Mouse (Mus musculus) heart, postnatal 25 days (tissue): Measurements from ENCODE around the gene Arhgap15. TPM values are rescaled to one million over a fixed set of nuclear protein-coding genes. Genes with fewer than 3 reads are reported as not detected.

Experiments used
- DNase-seq: peaks from one replicate; pipeline ENCODE4 v3.0.0; 2022; ENCODE audit warnings: low spot score
- intact Hi-C: fragments of 180-260 bp; cut with DNase I; formaldehyde crosslinking; loops from one replicate; pipeline ENCODE4 v1.15.1; 2025
- total RNA-seq, 2 experiments: library from RNA; stranded (reverse); gene quantifications; 2 replicates each; pipeline ENCODE4 v1.2.3; 2021

The Arhgap15 gene
- total RNA-seq, 2 experiments from 2014 or later: 0.42 to 0.92 TPM

DNA sequence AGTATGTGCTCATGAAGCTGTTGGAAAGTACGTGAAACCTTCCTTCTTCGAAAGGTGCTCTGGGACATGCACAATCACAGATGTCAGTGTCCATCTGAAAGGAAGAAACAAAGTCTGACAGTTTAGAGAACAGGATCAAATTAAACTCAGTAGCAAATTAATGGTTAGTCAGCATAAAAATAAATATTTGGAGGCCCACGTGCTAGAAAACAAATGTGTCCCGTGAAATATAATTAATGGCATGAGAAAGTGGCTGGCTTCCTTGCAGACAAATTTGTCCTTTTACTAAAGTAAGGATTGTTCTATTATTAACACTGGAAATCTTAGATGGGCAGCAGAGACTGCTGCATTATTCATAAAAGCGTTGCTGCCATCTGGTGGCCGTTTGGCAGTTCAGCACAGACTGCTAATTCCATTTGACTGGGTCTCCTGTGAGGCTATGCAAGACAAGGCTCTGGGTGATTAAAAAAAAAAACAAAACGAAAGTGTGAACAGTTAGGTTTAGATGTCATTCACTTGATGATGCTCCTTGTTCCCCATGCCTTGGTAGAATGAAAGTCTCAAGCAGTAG lies 153.9 kb downstream of the Arhgap15 start:
- DNase-seq: peak; percentile 13
- intact Hi-C loops: loop anchor here (2.0 to 5.0 kb wide), 3 partner anchors 114 to 230 kb away; no protein-coding TSS in a partner anchor

DNA sequence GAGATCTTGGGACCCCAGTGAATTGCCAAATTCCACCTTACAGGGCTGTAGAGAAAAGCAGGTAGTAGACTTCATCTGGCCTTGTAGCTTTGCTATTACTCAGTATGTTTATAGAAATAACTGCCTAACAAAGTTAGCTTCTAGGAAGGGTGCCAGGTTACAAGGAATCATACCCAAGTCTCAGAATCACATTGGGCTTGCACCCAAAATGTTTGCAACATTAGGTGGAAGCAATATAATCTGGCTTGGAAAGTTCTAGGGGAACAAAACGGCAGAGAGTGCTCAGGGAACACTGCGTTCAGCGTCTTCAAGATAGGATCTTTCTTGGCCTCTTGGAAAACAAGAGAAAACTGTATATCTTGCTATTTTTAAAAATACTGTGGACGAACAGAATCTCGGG lies 158.9 kb downstream of the Arhgap15 start:
- intact Hi-C loops: no loop called here
- no peak for DNase-seq

DNA sequence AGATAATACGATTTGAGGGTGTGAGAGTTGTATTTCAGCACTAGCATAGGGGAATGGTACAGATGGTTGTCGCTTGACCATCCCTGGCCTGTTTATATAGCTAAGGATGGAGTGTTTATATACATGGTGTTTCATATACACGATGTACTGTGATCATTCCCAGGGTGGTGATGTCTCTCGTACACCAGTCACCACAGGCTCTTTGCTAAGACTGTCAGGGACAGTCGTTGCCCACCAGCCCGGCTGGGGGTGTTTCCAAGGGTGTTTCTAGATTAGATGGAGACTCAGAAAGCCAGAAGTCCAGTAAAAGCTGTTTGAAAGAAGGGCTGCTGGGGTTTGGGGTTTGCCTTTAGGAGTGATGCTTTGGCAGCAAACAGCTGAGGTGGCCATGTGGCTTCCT lies 165.5 kb downstream of the Arhgap15 start:
- DNase-seq: no peak
- intact Hi-C loops: no loop called here

DNA sequence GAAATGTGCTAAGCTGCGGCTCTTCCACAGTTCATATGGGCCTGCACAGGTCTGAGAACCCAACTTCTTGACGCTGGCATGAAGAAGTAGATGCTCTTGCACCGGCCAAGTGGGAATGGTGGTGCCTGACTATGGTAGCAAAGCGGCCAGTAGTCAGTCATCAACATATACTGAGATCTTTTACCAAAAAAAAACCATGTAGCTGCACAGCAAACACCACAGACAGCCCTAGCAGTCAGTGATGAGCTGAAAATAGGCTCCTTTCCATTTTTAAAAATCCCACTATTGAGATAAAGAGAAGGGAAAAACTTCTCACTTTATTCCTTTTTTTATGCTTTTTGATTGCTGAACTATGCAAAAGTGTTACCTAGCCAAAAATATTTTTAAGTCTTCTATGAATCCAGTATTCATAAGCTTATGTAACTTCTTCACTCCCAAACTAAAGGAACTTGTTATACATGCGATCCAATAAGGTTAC lies 175.3 kb downstream of the Arhgap15 start:
- intact Hi-C loops: no loop called here
- DNase-seq: no peak

DNA sequence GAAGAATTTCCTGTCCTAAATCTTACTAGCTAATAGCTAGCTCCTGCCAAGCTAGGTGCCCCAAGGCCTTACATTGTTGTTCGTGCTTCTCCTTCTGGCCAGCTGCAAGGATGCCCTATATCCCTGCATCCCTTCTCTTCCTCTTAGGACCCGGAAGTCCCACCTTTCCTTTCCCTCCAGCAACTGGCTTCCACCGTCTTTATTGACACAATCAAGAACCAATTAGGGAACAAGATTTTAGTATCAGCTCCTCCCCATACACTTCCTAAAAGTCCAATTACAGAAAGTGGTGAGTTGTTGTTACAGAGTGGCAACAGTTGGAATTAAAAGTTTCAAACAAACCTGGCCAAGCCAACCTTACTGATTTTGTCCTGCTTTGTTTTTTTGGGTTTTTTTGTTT lies 183.1 kb downstream of the Arhgap15 start:
- DNase-seq: no peak
- intact Hi-C loops: no loop called here

DNA sequence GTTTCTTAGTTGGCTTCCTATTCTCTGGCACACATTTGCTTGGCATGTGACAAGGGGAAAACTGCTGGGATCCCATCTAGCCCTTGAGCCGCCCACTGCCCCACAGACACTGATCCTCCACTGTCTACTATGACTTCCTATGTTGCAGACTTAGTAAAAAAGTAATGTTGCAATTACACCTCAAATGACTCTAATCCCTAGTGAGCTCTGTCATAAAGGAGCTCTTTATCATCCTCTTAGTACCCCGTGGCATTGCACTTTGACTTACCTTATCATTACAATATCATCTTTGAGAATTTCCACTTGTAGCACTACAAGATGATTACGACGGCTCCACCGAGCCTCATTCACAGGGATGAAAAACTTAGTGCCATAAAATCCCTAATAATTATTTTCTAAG lies 190.6 kb downstream of the Arhgap15 start:
- intact Hi-C loops: no loop called here
- no peak for DNase-seq

DNA sequence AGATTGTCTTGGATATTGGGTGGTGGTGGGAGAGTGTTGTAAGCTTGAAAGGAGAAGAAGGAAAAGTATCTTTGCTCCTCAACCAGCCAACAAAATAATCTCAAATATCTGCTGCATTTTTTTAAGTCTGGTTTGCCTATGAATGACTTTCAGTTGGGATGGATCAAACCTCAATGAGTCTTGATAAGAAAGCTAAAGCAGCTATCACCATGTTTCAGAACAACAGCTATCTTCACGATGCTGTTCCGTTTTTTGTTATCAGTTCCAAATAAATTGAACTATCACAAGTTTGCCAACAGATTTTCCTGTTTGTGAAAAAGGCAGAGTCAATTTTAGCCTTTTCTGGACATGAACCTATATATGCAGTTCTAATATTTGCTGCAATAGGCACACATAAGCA lies 197.1 kb downstream of the Arhgap15 start:
- intact Hi-C loops: no loop called here
- DNase-seq: no peak

DNA sequence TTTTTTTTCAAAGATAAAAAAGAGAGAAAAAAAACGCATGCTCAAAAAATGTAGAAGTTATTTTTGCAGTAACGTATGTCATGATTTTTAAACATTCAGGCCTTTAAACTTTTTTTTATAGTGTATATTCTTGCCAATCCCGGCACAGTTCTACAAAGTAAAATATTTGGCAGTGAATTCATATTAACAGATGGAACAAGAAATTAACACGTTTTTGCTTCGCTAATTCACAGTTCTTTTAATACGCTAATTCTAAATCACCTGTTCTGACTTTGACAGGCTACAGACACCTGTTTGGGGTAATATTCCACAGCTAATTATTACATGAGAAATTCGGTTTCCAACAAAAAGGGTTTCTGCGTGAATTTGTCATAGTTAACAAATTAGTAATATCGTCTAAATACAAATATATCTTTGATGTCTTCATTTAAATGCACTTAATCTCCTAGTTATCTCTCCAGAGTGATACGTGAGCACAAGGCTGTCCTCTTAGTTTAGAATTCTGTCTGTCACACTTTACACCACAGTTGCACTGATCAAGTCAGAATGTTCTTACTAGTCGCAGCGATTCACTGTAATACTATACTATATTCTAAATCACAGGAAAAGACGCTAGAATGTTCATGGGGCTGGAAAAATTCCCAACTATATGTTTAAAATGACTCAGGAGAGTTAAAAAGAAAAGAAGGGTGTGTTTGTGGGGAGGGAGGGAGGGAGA lies 201.3 kb downstream of the Arhgap15 start:
- intact Hi-C loops: no loop called here
- no peak for DNase-seq

DNA sequence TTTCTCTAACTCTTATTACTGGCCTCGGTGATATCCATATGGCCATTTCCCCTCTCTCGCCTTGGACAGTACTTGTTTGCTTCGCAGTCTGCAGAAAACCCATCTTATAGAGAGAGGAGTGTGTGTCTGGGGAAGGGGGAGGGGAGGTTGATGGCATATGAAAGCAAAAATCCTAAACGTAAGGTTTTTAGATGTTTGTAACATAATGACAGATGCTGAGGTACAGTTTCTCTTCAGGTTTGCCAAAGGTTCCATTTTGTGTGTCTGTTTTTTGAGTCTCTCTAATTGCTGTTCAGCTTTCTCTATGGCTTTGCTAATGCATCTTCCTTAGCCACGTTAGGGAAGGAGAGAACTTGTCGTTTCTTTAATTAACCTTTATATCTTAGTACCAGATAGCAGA lies 202.1 kb downstream of the Arhgap15 start:
- no peak for DNase-seq
- intact Hi-C loops: no loop called here

DNA sequence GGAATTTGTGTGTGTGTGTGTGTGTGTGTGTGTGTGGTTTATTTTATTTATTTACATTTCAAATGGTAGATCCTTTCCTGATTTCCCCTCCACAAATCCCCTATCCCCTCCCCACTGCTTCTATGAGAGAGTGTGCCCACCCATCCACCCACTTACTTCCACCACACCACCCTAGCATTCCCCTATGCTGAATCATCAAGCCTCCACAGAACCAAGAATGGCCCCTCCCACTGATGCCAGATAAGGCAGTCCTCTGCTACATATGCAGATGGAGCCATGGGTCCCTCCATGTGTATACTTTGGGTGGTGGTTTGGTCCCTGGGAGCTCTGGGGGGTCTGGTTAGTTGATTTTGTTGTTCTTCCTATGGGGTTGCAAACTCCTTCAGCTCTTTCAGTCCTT lies 210.6 kb downstream of the Arhgap15 start:
- intact Hi-C loops: no loop called here
- no peak for DNase-seq

DNA sequence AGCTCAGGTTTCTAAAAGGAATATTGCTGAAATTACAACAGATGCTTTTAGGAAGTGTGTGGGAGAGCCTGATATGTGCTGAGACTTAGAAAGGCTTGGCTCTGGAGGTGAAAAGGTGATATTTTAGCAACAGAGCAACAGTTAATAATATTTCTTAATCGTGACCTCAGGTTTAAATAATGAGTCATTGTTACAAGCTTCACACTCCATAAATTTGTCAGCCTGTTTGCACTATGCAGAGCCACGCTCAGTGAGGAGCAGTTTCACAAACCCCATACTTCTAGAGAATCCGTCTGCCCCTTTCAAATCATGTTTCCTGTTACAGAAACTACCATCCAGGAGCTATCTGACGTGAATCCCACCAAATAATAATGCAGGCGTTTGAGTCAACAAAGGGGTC lies 213.8 kb downstream of the Arhgap15 start:
- DNase-seq: no peak

DNA sequence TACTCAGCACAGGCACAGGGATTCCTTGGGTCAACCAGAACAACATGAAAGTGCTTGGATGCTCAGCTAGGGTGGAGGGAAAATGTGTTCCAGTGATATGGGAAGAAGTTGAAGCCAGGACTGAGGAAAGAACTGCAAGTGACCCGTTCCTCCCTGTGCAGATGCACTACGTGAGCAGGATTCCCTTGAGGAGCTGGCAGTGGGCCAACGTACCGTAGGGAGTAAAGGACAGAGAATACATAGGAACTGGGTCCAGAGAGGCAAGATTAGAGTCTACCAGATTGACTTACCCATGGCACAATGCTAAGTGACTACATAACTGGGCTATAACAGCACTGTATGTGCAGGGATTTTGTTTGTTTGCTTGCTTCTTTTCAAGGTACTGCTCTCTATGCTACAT lies 220.0 kb downstream of the Arhgap15 start:
- intact Hi-C loops: no loop called here
- no peak for DNase-seq

More for the DNA sequence above, 213.8 kb downstream of the Arhgap15 start:
- intact Hi-C loops: no loop called here

DNA sequence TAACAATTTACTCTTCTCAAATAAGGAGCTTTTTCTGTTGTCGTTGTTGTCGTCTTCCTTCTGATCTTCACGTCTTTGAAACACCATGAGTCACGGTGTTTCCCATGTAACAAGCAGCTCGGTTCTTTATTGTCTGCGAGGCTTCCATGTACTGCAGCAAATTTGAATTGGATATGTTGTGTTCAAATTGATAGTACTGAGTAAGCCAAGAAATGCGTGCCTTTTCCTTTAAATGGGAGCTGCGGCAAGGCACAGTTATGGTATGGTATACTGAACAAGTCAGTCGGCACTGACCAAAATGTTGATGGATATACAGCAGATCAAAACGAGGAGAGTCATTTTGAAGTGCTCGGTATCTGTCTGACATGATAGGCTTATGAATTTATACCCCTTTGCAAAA lies 229.1 kb downstream of the Arhgap15 start:
- no peak for DNase-seq
- intact Hi-C loops: no loop called here

DNA sequence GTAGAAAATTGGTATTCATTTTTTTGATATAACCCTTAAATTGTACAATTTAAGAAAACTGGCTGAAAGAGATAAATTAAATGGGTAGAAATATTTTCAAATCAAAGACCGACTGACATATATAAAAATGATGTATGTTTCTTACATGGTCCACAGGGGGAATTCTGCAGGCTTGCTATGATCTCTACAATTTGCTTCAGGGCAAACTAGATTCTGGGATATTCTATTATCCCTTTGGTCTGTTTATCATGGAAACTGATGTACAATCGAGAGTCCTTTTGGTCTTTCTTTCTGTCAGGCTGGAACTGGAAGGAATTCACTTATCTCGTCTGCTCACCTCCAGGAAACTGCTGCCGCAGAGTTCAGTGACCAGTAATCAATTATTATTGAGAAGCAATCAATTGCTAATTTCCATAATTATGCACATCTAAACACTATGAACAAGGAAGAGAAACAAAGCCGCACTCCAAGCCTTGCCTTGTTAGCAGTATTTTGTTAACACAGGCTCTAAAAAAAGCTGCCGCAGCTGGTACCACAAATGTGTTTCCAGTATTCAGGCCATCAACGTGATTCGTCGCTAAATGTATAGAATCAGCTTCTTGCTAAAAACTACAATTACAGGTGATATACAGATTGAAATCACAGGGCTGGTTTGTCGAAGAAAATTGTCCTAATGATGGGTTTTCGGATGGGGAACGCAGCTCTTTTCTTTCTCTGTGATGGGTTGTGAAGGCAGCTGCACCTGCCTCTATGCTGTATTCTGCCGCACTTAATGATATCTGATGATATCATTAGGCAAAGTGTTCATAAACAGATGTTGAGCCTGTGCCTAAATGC lies 229.8 kb downstream of the Arhgap15 start:
- no peak for DNase-seq
- intact Hi-C loops: no loop called here

DNA sequence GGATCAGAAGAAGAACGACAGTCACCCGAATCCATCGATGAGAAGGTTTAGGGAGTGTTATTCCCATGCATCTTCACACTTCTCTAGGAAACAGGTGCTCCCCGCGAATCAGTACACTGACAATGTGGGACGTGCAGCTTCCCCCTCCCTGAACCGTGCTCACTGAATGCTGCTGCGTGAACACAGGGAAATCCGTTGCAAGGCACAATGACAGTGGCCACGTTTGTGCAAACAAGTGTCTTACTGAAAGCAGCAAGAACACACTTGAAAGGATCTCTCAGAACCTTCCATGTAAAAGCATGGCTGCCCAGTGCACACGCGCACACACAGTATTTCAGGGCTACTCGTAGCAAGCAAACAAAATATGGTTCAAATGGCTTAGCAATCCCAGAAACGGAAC lies 237.4 kb downstream of the Arhgap15 start:
- intact Hi-C loops: no loop called here
- no peak for DNase-seq

DNA sequence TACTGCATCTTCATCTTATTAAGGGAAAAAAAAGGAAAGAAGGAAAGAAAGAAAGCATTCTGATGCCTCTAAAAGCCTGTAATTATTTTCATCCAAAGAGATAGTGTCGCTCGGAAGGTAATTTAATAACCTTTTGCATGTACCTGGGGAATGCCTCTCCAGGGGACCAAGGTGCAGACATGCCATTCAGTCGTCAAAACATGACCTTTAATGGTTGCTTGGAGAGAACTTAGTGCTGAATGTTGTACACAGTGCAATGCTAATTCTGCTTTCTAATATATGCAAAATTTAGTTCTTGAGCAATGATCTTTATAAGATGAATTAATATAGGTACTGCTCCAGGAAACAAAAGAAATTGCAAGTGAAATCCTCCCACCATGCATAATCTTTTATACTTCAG lies 239.3 kb downstream of the Arhgap15 start:
- intact Hi-C loops: no loop called here
- no peak for DNase-seq

DNA sequence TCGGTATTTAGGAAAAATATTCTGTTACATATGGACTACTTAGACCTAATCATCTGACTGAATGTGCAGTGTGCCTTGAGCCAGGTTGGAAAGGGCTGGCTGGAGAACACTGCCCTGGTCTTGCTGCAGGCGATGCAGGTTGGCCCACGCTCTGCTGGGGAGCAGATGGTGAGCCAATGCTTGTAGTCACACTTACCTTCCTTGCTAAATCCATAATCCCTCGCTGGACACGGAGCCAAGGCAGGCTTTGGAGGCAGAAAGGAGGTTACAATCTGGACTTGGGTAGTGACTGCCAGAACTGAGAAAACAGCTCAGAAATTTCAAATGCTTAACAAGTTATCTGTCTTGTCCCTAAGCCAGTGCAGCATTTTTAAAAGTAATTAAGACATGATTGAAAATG lies 241.2 kb downstream of the Arhgap15 start:
- DNase-seq: no peak

DNA sequence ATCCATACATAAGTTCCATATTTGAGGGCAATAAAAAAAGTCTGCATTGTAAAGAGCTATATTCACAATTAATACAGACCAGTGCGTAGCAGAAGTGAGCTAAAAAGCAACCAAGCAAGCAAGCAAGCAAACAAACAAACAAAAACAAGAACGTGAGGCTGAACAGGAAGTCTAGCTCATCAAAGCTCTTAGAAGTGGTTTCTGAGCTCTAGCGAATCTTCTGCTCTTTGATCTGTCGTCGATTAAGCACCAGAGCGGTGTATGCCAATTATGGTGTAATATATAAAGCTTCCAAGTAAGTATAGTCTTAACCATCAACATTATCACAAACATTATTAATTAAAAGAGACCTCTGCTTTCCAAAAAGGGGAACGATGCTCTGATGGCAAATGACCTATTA lies 243.9 kb downstream of the Arhgap15 start:
- intact Hi-C loops: no loop called here
- no peak for DNase-seq

More for the DNA sequence above, 241.2 kb downstream of the Arhgap15 start:
- intact Hi-C loops: no loop called here

DNA sequence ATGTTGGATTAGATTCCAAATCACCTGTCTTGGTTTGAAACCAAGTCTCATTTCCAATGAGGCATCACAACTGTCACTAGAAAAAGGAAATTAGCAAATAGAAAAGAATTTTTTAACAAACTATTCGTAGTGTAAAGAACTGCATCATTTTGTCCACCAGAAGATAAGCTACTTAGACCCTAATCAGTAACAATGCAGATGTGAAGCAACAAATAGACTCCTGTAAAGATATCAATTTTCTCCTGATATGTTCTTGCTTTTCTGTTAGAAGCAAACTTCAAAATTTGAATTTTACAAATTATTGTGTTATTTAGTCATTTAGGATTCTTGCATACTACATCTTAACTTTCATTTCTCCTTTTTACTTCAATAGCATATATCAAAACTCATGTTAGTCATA lies 253.8 kb downstream of the Arhgap15 start:
- intact Hi-C loops: no loop called here
- DNase-seq: no peak

DNA sequence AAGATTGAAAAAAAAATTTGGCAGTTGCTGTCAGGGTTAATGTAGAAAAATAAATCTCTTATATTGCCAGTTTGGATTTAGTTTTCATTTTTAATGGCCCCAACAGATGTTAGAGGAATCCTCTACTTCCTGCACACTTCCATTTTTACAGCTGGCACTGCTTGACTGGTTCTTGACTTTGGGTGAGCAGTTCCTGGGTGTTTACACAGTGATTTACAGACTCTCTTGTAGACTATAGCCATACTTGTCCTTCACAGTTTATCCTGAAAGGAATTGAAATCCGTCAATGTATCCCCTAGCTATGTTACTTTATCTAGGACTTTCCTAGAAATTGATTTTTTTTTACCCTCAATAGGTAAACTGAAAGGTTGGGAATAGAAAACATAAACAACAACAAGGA lies 261.6 kb downstream of the Arhgap15 start:
- no peak for DNase-seq
- intact Hi-C loops: no loop called here

DNA sequence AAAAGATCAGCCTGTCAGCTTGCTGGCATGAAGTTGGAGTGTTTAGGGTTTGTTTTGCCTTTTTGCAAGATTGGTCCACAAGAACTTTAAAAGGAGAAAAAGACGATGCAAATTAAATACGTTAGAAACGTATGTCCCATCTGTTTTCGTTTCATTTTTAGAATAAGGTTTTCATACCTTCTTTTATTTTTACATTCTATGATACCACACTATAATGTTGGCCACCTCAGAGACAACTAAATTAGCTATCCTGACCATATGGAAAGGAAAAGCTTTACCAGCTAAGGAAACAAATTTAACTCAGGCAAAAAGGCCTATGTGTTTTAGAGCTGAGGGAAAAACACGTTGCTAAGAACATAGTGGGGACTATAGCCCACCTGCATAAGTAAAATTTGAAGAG lies 264.8 kb downstream of the Arhgap15 start:
- intact Hi-C loops: no loop called here
- no peak for DNase-seq
